Comparison of ENCODE assay signal across 10 mouse cellular contexts in the genomic region with DNA sequence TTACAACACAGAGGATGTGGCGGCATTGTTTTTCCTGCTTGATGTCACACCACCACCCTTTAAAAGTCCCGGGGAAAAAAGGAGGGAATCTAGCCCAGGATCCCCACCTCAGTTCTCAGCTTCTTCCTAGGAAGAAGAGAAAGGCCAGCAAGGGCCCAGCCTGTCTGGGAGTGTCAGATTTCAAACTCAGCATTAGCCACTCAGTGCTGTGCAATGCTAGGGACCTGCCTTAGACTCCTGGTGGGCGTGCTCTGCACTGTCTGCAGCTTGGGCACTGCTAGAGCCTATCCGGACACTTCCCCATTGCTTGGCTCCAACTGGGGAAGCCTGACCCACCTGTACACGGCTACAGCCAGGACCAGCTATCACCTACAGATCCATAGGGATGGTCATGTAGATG. TPM values are rescaled to one million over a fixed set of nuclear protein-coding genes. Genes with fewer than 3 reads are reported as not detected.
DNase-seq lines count a peak whose midpoint lies in the region; ATAC-seq lines count a peak whose summit lies in the region.
"Had no signal": no experiment of that assay in that cellular context is flagged by ENCODE, and none has a peak within 500 bp of the region (broad histone marks: within the 10 kb centered on the region; RNA-seq: fewer than 3 reads in every experiment).

A gene (plus strand): TSS at position 86 of the 400 bp plus-strand sequence.

- DNase-seq in kidney, postnatal 36 days: no peak
- peak; percentile 6 for DNase-seq in retina, postnatal 1 day
- DNase-seq in retina, embryonic 14.5 days (ENCODE audit: low spot score): no peak
- DNase-seq in intestine, embryonic 14.5 days (ENCODE audit: low spot score): peak; percentile 55
- DNase-seq in layer of hippocampus, postnatal 36 days: no peak
- DNase-seq in thymus, postnatal 14 days: no peak
- no peak for DNase-seq in urinary bladder, postnatal 14 days (ENCODE audit: low spot score)
- DNase-seq: heart, postnatal 36 days had no signal

- H3K9me3 ChIP-seq in kidney, embryonic 15.5 days (replicated peaks): no peaks in the 10 kb centered on the region
- H3K9me3 ChIP-seq in intestine, embryonic 14.5 days (ENCODE audit: control insufficient read depth, low read length): no peaks in the 10 kb centered on the region

- peaks cover 4% of the 10 kb centered on the region; the same call in 1 of the 2 replicates for H3K27me3 ChIP-seq in kidney, embryonic 15.5 days
- 0 out of 2 replicates have a peak, but pooled peaks cover 4% of the 10 kb centered on the region for H3K27me3 ChIP-seq in intestine, embryonic 14.5 days (replicated peaks; ENCODE audit: control insufficient read depth, insufficient read depth, low read length)

- H3K4me1 ChIP-seq in kidney, embryonic 15.5 days: no peaks in the 10 kb centered on the region
- H3K4me1 ChIP-seq in intestine, embryonic 14.5 days (replicated peaks; ENCODE audit: control insufficient read depth, insufficient read depth, low read length): no peaks in the 10 kb centered on the region

- no peak within 1 kb of the TSS for H3K27ac ChIP-seq in kidney, embryonic 15.5 days
- H3K27ac ChIP-seq in intestine, embryonic 14.5 days (ENCODE audit: low read depth): no peak within 1 kb of the TSS

- no peak within 1 kb of the TSS for H3K4me3 ChIP-seq in kidney, embryonic 15.5 days (replicated peaks)
- no peak within 1 kb of the TSS for H3K4me3 ChIP-seq in intestine, embryonic 14.5 days (ENCODE audit: low read depth, low read length)
- H3K4me3 ChIP-seq: erythroblast, embryonic 14.5 days had no signal

- H3K36me3 ChIP-seq in kidney, embryonic 15.5 days: no peaks in the 10 kb centered on the region
- no peaks in the 10 kb centered on the region for H3K36me3 ChIP-seq in intestine, embryonic 14.5 days (ENCODE audit: control insufficient read depth, insufficient read depth, low read length)

- 11% methylated on average over 5 of the region's 5 CpGs for WGBS in kidney, embryonic 15.5 days
- 8% methylated on average over 5 of the region's 5 CpGs for WGBS in intestine, embryonic 14.5 days

- H3K4me2 ChIP-seq in kidney, embryonic 15.5 days: peak within 1 kb of the TSS; percentile 29
- peak within 1 kb of the TSS; percentile 4; the same call in 1 of the 2 replicates for H3K4me2 ChIP-seq in intestine, embryonic 14.5 days (ENCODE audit: low read length)

- ATAC-seq in kidney, embryonic 15.5 days (replicated peaks; ENCODE audit: low FRiP score): peak; percentile 95
- peak; percentile 80 for ATAC-seq in intestine, embryonic 14.5 days (replicated peaks; ENCODE audit: low FRiP score, low TSS enrichment, low read depth)

- H3K9ac ChIP-seq in kidney, embryonic 15.5 days: no peak within 1 kb of the TSS
- no peak within 1 kb of the TSS for H3K9ac ChIP-seq in intestine, embryonic 14.5 days (ENCODE audit: low read length)

RNA-seq across cellular contexts. Expression of the gene that starts here (rescaled TPM):
- not detected in 2 replicates for polyA plus RNA-seq in kidney, embryonic 15.5 days (2015; fragmentation: Nextera tagmentation; extraction: Ambion mirVana)
- polyA plus RNA-seq in intestine, embryonic 14.5 days (2014; fragmentation: Nextera tagmentation; extraction: Ambion mirVana): not detected in 2 replicates
- total RNA-seq in layer of hippocampus, postnatal 36 days (2021): under 1 TPM; 0.25 to 0.48 TPM
- polyA plus RNA-seq: erythroblast, embryonic 14.5 days had no signal

Comparison
In these comparisons a context has a peak if more than half of its experiments do, and no peak if none do; other contexts are left out.
1. Peak in ATAC-seq and H3K4me2 ChIP-seq in kidney, embryonic 15.5 days; RNA of the gene not detected or under 1 TPM.
2. Peak in DNase-seq, ATAC-seq and H3K4me2 ChIP-seq in intestine, embryonic 14.5 days; RNA of the gene not detected or under 1 TPM.